Mouse (Mus musculus): ENCODE data around the gene Tmem268.
A peak's percentile ranks its signal among the peaks of the same experiment; 100 is the strongest.

The Tmem268 gene

DNA sequence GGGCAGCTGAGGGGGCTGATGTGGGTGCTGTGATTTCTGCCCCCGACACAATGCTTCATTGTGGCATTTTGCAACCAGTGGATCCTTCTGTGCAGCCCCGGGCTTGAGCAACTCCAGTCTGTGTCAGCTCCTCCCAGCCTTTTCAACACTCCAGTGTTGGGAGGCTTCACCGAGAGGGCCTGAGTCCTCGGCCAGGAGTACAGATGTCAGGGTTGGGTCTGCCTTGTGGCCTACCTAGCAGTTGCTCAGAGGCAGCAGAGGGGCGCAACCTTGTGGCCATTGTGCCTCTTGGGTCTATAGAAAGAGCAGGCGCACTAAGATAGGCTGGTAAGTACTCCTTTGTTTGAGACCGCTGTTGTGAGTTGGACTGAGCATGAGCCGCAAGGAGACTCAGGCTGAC is 1.5 kb downstream of the Tmem268 start:
- 0 out of 2 replicates have a peak, but pooled peaks cover 4% of the 10 kb centered on the region for H3K27me3 ChIP-seq (ENCODE audit: insufficient read depth, low read length)
- TF ChIP-seq POU5F1 (IDR thresholded peaks at IDR 0.05; ENCODE audit: borderline replicate concordance, low read length): no peak
- TF ChIP-seq NANOG (IDR thresholded peaks at IDR 0.05; ENCODE audit: borderline replicate concordance, low read length): no peak
- no peak for TF ChIP-seq CTCF (conservative IDR thresholded peaks at IDR 0.05; ENCODE audit: low read length)
- H3K36me3 ChIP-seq (ENCODE audit: insufficient read depth, low read length): peaks cover 30% of the 10 kb centered on the region
- peaks cover 57% of the 10 kb centered on the region for H3K4me1 ChIP-seq (replicated peaks; ENCODE audit: low read depth, low read length)
- H3K9me3 ChIP-seq (ENCODE audit: low read length): no peaks in the 10 kb centered on the region
- H3K4me3 ChIP-seq (replicated peaks; ENCODE audit: low read length): peak overlapping the region; percentile 86; the same call in 1 of the 2 replicates

DNA sequence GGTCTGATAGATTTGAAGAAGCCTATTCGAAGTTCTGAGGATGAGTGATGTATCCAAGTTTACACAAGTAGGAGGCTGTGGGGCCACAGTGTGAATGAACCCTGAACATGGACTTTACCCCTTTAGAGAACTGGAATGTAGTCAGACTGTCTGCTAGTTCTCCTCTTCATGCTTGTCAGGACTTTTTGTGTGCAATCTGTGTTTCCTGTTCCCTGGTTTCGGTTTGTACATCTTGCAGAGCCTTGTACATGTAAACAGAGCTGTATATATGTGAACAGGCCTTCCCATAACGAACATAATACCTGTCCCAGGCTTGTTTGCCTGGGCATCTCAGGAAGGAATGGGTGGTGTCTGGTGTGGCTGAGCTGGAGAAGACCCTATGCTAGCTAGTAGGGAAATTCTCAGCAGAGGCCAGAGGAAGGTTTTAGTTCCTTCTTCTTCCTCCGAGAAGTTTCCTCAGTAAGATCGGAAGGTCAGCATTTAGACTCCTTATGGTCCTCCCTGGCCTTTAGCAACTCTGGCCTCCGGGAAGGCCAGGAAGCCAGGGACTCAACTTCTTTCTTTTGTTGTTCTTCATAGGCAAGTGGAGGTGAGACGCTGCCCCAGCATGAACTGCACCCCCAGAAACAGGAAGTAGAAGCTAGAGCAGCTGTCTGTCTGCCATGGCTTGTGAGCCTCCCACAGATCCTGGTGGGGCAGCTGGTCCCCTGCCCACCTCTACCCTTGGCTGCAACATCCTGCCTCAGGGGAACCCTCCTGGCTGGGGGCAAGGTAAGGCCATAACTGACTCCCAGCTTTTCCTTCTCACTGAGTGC is 3.5 kb downstream of the Tmem268 start:
- Histone ChIP-seq H3K27me3 (ENCODE audit: insufficient read depth, low read length) (0 out of 2 replicates have a peak, but pooled peaks cover 4% of the 10 kb centered on the region), H3K4me3 (replicated peaks; ENCODE audit: low read length) (no peak overlapping the region), H3K4me1 (replicated peaks; ENCODE audit: low read depth, low read length) (peaks cover 39% of the 10 kb centered on the region), H3K9me3 (ENCODE audit: low read length) (no peaks in the 10 kb centered on the region), H3K36me3 (ENCODE audit: insufficient read depth, low read length) (peaks cover 43% of the 10 kb centered on the region)
- no peak for TF ChIP-seq NANOG (IDR thresholded peaks at IDR 0.05; ENCODE audit: borderline replicate concordance, low read length)
- TF ChIP-seq POU5F1 (IDR thresholded peaks at IDR 0.05; ENCODE audit: borderline replicate concordance, low read length): no peak
- no peak for TF ChIP-seq CTCF (conservative IDR thresholded peaks at IDR 0.05; ENCODE audit: low read length)

DNA sequence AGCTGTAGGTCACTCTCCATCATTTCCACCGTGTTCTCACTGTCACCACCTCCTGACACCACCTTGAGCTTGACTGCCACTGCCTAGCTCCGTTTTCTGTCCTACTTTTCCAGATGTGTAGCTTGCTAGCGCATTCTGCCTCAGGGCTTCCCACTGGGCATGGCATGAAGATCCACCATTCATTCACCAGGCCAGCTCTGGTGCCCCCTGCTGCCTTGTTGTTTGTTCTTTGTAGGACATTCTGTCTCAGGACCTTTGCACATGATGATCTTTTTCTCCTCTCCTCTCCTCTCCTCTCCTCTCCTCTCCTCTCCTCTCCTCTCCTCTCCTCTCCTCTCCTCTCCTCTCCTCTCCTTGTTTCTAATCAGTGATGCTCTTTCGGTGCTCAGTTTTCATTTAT is 4.2 kb downstream of the Tmem268 start:
- TF ChIP-seq POU5F1 (IDR thresholded peaks at IDR 0.05; ENCODE audit: borderline replicate concordance, low read length): no peak
- TF ChIP-seq NANOG (IDR thresholded peaks at IDR 0.05; ENCODE audit: borderline replicate concordance, low read length): no peak
- TF ChIP-seq CTCF (conservative IDR thresholded peaks at IDR 0.05; ENCODE audit: low read length): no peak
- peaks cover 32% of the 10 kb centered on the region for H3K4me1 ChIP-seq (replicated peaks; ENCODE audit: low read depth, low read length)
- peaks cover 43% of the 10 kb centered on the region for H3K36me3 ChIP-seq (ENCODE audit: insufficient read depth, low read length)
- H3K9me3 ChIP-seq (ENCODE audit: low read length): no peaks in the 10 kb centered on the region
- H3K27me3 ChIP-seq (ENCODE audit: insufficient read depth, low read length): 0 out of 2 replicates have a peak, but pooled peaks cover 4% of the 10 kb centered on the region
- H3K4me3 ChIP-seq (replicated peaks; ENCODE audit: low read length): no peak overlapping the region

DNA sequence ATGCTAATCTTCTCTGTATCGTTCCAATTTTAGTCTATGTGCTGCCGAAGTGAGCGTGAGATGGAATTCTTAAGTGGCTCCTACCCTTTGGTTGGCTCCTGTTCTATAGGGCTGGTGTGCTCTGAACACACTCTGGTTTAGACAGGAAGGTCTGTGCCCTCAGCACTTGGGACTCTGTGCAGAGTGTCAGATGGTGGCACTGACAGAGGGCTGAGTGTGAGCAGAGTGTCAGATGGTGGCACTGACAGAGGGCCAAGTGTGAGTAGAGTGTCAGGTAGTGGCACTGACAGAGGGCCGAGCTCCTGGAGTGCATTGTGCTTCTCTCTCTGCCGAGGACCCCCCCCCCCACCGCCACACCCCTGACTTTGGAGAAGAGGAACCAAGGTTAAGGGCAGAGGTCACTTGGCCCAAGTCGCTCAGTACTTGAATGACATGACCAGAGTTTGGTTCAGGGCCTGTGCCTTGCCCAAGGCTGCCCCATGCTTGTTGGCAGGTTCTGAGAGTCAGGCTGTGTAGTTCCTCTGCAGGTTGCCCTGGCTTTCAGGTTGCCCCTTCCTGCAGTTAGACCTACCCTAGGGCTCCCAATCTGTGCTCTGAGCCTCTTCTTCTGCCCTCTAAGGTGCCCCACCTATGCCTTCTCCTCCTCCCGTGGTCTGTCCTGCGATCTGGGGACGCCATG is 9.3 kb downstream of the Tmem268 start:
- no peak overlapping the region for H3K4me3 ChIP-seq (replicated peaks; ENCODE audit: low read length)
- H3K4me1 ChIP-seq (replicated peaks; ENCODE audit: low read depth, low read length): no peaks in the 10 kb centered on the region
- peaks cover 77% of the 10 kb centered on the region for H3K36me3 ChIP-seq (ENCODE audit: insufficient read depth, low read length)
- peaks cover 36% of the 10 kb centered on the region for H3K9me3 ChIP-seq (ENCODE audit: low read length)
- TF ChIP-seq CTCF (conservative IDR thresholded peaks at IDR 0.05; ENCODE audit: low read length) (no peak), POU5F1 (IDR thresholded peaks at IDR 0.05; ENCODE audit: borderline replicate concordance, low read length) (no peak), NANOG (IDR thresholded peaks at IDR 0.05; ENCODE audit: borderline replicate concordance, low read length) (no peak)
- H3K27me3 ChIP-seq (ENCODE audit: insufficient read depth, low read length): no peaks in the 10 kb centered on the region

DNA sequence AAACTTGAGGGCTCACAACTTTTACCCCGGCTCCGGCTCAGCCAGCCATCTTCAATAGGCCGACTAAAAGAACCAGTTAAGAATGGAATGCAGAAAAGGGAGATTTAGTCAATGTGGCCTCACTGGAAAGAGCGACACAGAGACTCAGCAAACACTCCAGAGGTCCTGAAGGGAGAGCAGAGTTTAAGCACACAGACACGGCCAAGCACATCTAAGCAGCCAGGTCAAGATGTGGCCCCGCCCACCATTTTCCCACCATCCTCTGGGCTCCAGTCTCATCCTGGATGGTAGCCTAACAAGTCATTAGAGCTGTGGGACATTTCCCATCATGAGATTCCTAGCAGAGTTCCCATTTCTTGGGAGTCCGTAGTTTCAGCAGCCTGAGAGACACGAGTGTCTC is 10.7 kb downstream of the Tmem268 start:
- peaks cover 47% of the 10 kb centered on the region for H3K9me3 ChIP-seq (ENCODE audit: low read length)
- TF ChIP-seq POU5F1 (IDR thresholded peaks at IDR 0.05; ENCODE audit: borderline replicate concordance, low read length) (no peak), NANOG (IDR thresholded peaks at IDR 0.05; ENCODE audit: borderline replicate concordance, low read length) (no peak), CTCF (conservative IDR thresholded peaks at IDR 0.05; ENCODE audit: low read length) (no peak)
- H3K36me3 ChIP-seq (ENCODE audit: insufficient read depth, low read length): peaks cover 74% of the 10 kb centered on the region
- no peak overlapping the region for H3K4me3 ChIP-seq (replicated peaks; ENCODE audit: low read length)
- no peaks in the 10 kb centered on the region for H3K27me3 ChIP-seq (ENCODE audit: insufficient read depth, low read length)
- no peaks in the 10 kb centered on the region for H3K4me1 ChIP-seq (replicated peaks; ENCODE audit: low read depth, low read length)

DNA sequence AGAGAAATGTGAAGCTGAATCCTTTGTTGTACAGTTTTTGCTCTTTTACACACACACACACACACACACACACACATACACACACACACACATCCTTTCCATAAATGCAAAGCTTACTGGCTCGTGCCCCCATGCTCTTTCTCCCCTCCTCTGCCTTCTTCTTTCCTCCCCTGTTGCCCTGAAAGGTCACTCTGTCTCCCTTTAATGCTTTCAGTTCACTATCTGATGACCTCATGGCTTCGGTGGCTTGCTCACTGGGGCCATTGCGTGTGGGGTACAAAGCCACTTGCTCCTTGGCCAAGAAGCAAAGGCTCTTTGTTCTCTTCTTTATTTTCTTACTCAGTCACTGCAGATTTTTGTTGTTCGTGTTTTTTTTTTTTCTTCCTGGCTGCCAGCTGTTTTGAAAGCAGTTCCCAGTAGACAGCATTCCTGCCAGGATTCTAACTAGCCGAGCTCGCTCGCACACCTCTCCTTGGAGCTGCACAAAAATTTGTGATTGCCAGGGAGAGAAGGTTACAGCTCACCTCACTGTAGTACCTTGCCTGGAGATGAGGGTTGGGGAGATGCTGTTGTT is 11.7 kb downstream of the Tmem268 start:
- TF ChIP-seq POU5F1 (IDR thresholded peaks at IDR 0.05; ENCODE audit: borderline replicate concordance, low read length) (no peak), NANOG (IDR thresholded peaks at IDR 0.05; ENCODE audit: borderline replicate concordance, low read length) (no peak), CTCF (conservative IDR thresholded peaks at IDR 0.05; ENCODE audit: low read length) (no peak)
- Histone ChIP-seq H3K36me3 (ENCODE audit: insufficient read depth, low read length) (peaks cover 64% of the 10 kb centered on the region), H3K4me3 (replicated peaks; ENCODE audit: low read length) (no peak overlapping the region), H3K27me3 (ENCODE audit: insufficient read depth, low read length) (no peaks in the 10 kb centered on the region), H3K9me3 (ENCODE audit: low read length) (peaks cover 47% of the 10 kb centered on the region), H3K4me1 (replicated peaks; ENCODE audit: low read depth, low read length) (no peaks in the 10 kb centered on the region)

DNA sequence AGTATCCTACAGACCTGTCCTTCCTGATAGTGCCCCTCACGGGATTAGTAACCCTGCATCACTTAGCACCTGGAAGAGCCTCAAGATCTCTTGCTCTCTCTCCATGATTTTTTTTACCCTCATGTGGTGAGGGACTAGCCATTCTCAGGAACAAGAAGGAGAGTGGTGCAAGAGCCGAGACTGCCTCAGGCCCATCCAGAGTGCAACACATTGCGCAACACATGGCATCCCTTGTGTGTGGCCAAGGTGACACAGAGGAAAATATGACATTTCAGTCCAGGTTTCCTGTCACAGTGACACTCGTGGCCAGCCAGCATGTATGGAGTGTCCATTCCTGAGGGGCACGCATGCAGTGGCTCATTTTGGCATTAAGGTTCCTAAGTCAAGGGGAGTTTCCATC is 14.0 kb downstream of the Tmem268 start:
- Histone ChIP-seq H3K4me3 (replicated peaks; ENCODE audit: low read length) (no peak overlapping the region), H3K4me1 (replicated peaks; ENCODE audit: low read depth, low read length) (no peaks in the 10 kb centered on the region), H3K27me3 (ENCODE audit: insufficient read depth, low read length) (no peaks in the 10 kb centered on the region), H3K36me3 (ENCODE audit: insufficient read depth, low read length) (peaks cover 50% of the 10 kb centered on the region), H3K9me3 (ENCODE audit: low read length) (peaks cover 57% of the 10 kb centered on the region)
- TF ChIP-seq CTCF (conservative IDR thresholded peaks at IDR 0.05; ENCODE audit: low read length) (no peak), POU5F1 (IDR thresholded peaks at IDR 0.05; ENCODE audit: borderline replicate concordance, low read length) (no peak)

DNA sequence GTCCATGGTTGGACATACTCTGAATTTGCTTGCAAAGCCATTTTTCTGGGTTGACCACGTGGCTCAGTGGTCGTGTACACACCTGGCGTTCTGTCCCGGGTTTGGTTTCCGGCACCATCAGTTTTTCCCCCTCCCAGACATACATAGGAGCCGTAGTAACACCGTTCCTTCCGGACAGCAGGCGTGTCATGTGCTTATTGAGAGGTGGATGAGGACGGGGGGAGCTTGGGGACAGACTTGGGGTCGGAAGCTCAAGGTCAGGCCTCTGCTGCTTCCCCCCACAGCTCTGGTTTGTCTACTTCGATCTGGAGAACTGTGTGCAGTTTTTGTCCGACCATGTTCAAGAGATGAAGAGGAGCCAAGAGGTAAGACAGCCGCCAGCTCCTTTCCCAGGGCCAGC is 21.1 kb downstream of the Tmem268 start:
- H3K9me3 ChIP-seq (ENCODE audit: low read length): peaks cover 74% of the 10 kb centered on the region
- peaks cover 46% of the 10 kb centered on the region for H3K36me3 ChIP-seq (ENCODE audit: insufficient read depth, low read length)
- TF ChIP-seq CTCF (conservative IDR thresholded peaks at IDR 0.05; ENCODE audit: low read length) (no peak), POU5F1 (IDR thresholded peaks at IDR 0.05; ENCODE audit: borderline replicate concordance, low read length) (no peak), NANOG (IDR thresholded peaks at IDR 0.05; ENCODE audit: borderline replicate concordance, low read length) (no peak)

More for the DNA sequence above, 21.1 kb downstream of the Tmem268 start:
- no peaks in the 10 kb centered on the region for H3K27me3 ChIP-seq (ENCODE audit: insufficient read depth, low read length)
- H3K4me1 ChIP-seq (replicated peaks; ENCODE audit: low read depth, low read length): no peaks in the 10 kb centered on the region
- no peak overlapping the region for H3K4me3 ChIP-seq (replicated peaks; ENCODE audit: low read length)
